ENCODE assay signal across 28 mouse cellular contexts in genomic region chr3:133366096-133366495, GRCm38 (mm10). TPM values are rescaled to one million over a fixed set of nuclear protein-coding genes. Genes with fewer than 3 reads are reported as not detected.
A peak's percentile ranks its signal among the peaks of the same experiment; 100 is the strongest.
DNase-seq lines count a peak whose midpoint lies in the region; ATAC-seq and TF ChIP-seq lines count a peak whose summit lies in the region.
"Had no signal": no experiment of that assay in that cellular context is flagged by ENCODE, and none has a peak within 500 bp of the region (broad histone marks: within the 10 kb centered on the region; RNA-seq: fewer than 3 reads in every experiment).

No protein-coding gene starts in this region.

- H3K9me3 ChIP-seq in midbrain, embryonic 15.5 days = no peaks in the 10 kb centered on the region
- H3K9me3 ChIP-seq: embryonic facial prominence, embryonic 10.5 days; embryonic facial prominence, embryonic 13.5 days; forebrain, embryonic 12.5 days; forebrain, embryonic 15.5 days; G1E; heart, embryonic 10.5 days; heart, embryonic 13.5 days; hindbrain, embryonic 12.5 days; hindbrain, embryonic 15.5 days had no signal

- ATAC-seq in midbrain, embryonic 15.5 days (replicated peaks) = no peak
- ATAC-seq: CD4-positive, CD25-positive, alpha-beta regulatory T cell, adult 4 months; forebrain, embryonic 15.5 days; Patski had no signal

- H3K4me3 ChIP-seq in testis, adult 2 months (ENCODE audit: control insufficient read depth, low read depth, low read length) = peak overlapping the region; percentile 62
- H3K4me3 ChIP-seq in midbrain, embryonic 15.5 days = no peak overlapping the region
- H3K4me3 ChIP-seq: embryonic facial prominence, embryonic 10.5 days; embryonic facial prominence, embryonic 13.5 days; erythroblast, embryonic 14.5 days; forebrain, embryonic 12.5 days; forebrain, embryonic 15.5 days; heart, adult 2 months; heart, embryonic 10.5 days; heart, embryonic 13.5 days; hindbrain, embryonic 12.5 days; hindbrain, embryonic 15.5 days had no signal

- no peak for DNase-seq in testis, postnatal 10 days (ENCODE audit: low spot score)
- DNase-seq in R1 (ENCODE audit: low read depth, low spot score) = peak; percentile 80
- peak; percentile 20 for DNase-seq in testis, postnatal 14 days (ENCODE audit: low spot score)
- DNase-seq in heart, adult 18-20 months = no peak
- DNase-seq: adrenal gland, adult 2 months; adrenal gland, postnatal 14 days; cerebellum, adult 11 months; cerebellum, adult 2 months; cerebellum, adult 9-11 months; cerebellum, postnatal 25 days; gastrocnemius, postnatal 25 days; heart, adult 2 months; heart, postnatal 14 days; heart, postnatal 4 days had no signal

- no peaks in the 10 kb centered on the region; the same call in 1 of the 2 replicates for H3K36me3 ChIP-seq in testis, adult 2 months (ENCODE audit: control insufficient read depth, insufficient read depth, low read length)
- 0 out of 2 replicates have a peak, but pooled peaks cover 2% of the 10 kb centered on the region for H3K36me3 ChIP-seq in midbrain, embryonic 15.5 days (replicated peaks)
- H3K36me3 ChIP-seq: forebrain, embryonic 15.5 days; hindbrain, embryonic 15.5 days had no signal

- H3K27me3 ChIP-seq in testis, adult 2 months (ENCODE audit: control insufficient read depth, insufficient read depth, low read length) = no peaks in the 10 kb centered on the region
- H3K27me3 ChIP-seq in midbrain, embryonic 15.5 days (replicated peaks) = no peaks in the 10 kb centered on the region
- H3K27me3 ChIP-seq: embryonic facial prominence, embryonic 13.5 days; forebrain, embryonic 12.5 days; forebrain, embryonic 15.5 days; heart, embryonic 13.5 days; hindbrain, embryonic 12.5 days; hindbrain, embryonic 15.5 days; Patski had no signal

- H3K27ac ChIP-seq in testis, adult 2 months (ENCODE audit: control insufficient read depth, insufficient read depth, low read depth, low read length) = no peak overlapping the region
- no peak overlapping the region for H3K27ac ChIP-seq in midbrain, embryonic 15.5 days
- H3K27ac ChIP-seq: embryonic facial prominence, embryonic 10.5 days; embryonic facial prominence, embryonic 13.5 days; forebrain, embryonic 12.5 days; forebrain, embryonic 15.5 days; heart, adult 2 months; heart, embryonic 10.5 days; heart, embryonic 13.5 days; hindbrain, embryonic 12.5 days; hindbrain, embryonic 15.5 days had no signal

- H3K9ac ChIP-seq in midbrain, embryonic 15.5 days = no peak overlapping the region
- H3K9ac ChIP-seq: embryonic facial prominence, embryonic 13.5 days; forebrain, embryonic 12.5 days; forebrain, embryonic 15.5 days; heart, embryonic 13.5 days; hindbrain, embryonic 12.5 days; hindbrain, embryonic 15.5 days had no signal

- no peak for TF ChIP-seq CTCF in testis, adult 2 months (IDR thresholded peaks at IDR 0.05; ENCODE audit: control insufficient read depth, insufficient read depth, insufficient replicate concordance, low read depth, low read length)

- TF ChIP-seq POLR2A in testis, adult 2 months (IDR thresholded peaks at IDR 0.05; ENCODE audit: control insufficient read depth, low read depth, low read length) = no peak

- WGBS in midbrain, embryonic 15.5 days = 90% methylated on average over 9 of the region's 9 CpGs

- H3K4me1 ChIP-seq in testis, adult 2 months (ENCODE audit: control insufficient read depth, insufficient read depth, low read length) = no peaks in the 10 kb centered on the region
- H3K4me1 ChIP-seq in midbrain, embryonic 15.5 days = no peaks in the 10 kb centered on the region
- H3K4me1 ChIP-seq: forebrain, embryonic 12.5 days; forebrain, embryonic 15.5 days; hindbrain, embryonic 12.5 days; hindbrain, embryonic 15.5 days had no signal

- no peak overlapping the region for H3K4me2 ChIP-seq in midbrain, embryonic 15.5 days
- H3K4me2 ChIP-seq: embryonic facial prominence, embryonic 13.5 days; forebrain, embryonic 12.5 days; forebrain, embryonic 15.5 days; heart, embryonic 13.5 days; hindbrain, embryonic 12.5 days; hindbrain, embryonic 15.5 days had no signal

RNA-seq across cellular contexts. Expression of gene Ppa2, which starts 56.2 kb away (rescaled TPM):
- 60.0 and 63.4 TPM in 2 replicates for polyA plus RNA-seq in testis, adult 2 months (2012; rRNA removed)
- total RNA-seq in heart, adult 18-20 months (2021) = 100 to 1,000 TPM; 150 to 157 TPM
- 84.2 and 85.0 TPM in 2 replicates for polyA plus RNA-seq in midbrain, embryonic 15.5 days (2015; fragmentation: Nextera tagmentation; extraction: Ambion mirVana)

Comparison
In these comparisons a context has a peak if more than half of its experiments do, and no peak if none do; other contexts are left out.
1. DNase-seq: peak in R1 (single experiment) and testis, postnatal 14 days (single experiment); none in testis, postnatal 10 days (single experiment) and heart, adult 18-20 months (0 of 2).